Mouse (Mus musculus) thymus, adult 2 months (tissue): ENCODE measurements around the gene Jund. TPM values are rescaled to one million over a fixed set of nuclear protein-coding genes. Genes with fewer than 3 reads are reported as not detected.

Experiments used
- DNase-seq: peaks from one replicate; pipeline ENCODE4 v3.0.0; 2021
- H3K27ac ChIP-seq: fragments of 200-500 bp; 2 replicates; pipeline ENCODE4 v1.5.1; 2012; ENCODE audit warnings: low read length, control low read depth; ENCODE audit not compliant: control insufficient read depth, insufficient read depth
- H3K27me3 ChIP-seq: fragments of 200-500 bp; 2 replicates; pipeline ENCODE4 v1.6.1; 2012; ENCODE audit warnings: mild to moderate bottlenecking, low read length, moderate library complexity, mixed read lengths; ENCODE audit not compliant: control insufficient read depth, insufficient read depth
- H3K36me3 ChIP-seq: fragments of 200-500 bp; 2 replicates; pipeline ENCODE4 v1.6.1; 2012; ENCODE audit warnings: mild to moderate bottlenecking, low read length, moderate library complexity; ENCODE audit not compliant: control insufficient read depth, insufficient read depth
- H3K4me1 ChIP-seq: fragments of 200-500 bp; replicated peaks from 2 replicates; pipeline ENCODE4 v1.6.1; 2012; ENCODE audit warnings: low read length; ENCODE audit not compliant: control insufficient read depth, insufficient read depth
- H3K4me3 ChIP-seq: fragments of 200-500 bp; 2 replicates; pipeline ENCODE4 v1.5.1; 2012; ENCODE audit warnings: mild to moderate bottlenecking, low read length, control low read depth, moderate library complexity; ENCODE audit not compliant: control insufficient read depth, insufficient read depth
- CTCF ChIP-seq: fragments of 200-500 bp; IDR thresholded peaks from 2 replicates; pipeline ENCODE4 v1.5.1; 2012; ENCODE audit warnings: mild to moderate bottlenecking, control low read depth, low read length, moderate library complexity, borderline replicate concordance; ENCODE audit not compliant: control insufficient read depth, poor library complexity, insufficient read depth; ENCODE audit errors: extremely low read depth
- POLR2A ChIP-seq: fragments of 200-500 bp; IDR thresholded peaks from 2 replicates; pipeline ENCODE4 v1.6.1; 2012; ENCODE audit warnings: mild to moderate bottlenecking, low read length, control low read depth, moderate library complexity; ENCODE audit not compliant: control insufficient read depth, poor library complexity, insufficient read depth; ENCODE audit errors: extremely low read depth
- WGBS: fragments of 180-500 bp; shearing (Covaris S2); methylation state at CpG from one replicate; pipeline ENCODE4 v1.1.7; 2018; 5-methylcytosine and 5-hydroxymethylcytosine counted together
- polyA plus RNA-seq: library from polyadenylated mRNA; depleted of rRNA; stranded (reverse); fragments of >200 nt; gene quantifications from 2 replicates; pipeline ENCODE4 v1.2.3, GENCODE M21; 2012

Jund gene
- polyA plus RNA-seq, 1 experiment, result 540 TPM

- Histone ChIP-seq H3K27ac (peak within 1 kb of the TSS; percentile 81), H3K4me3 (peak within 1 kb of the TSS; percentile 58), H3K36me3 (0 out of 2 replicates have a peak, but pooled peaks cover 3% of the 10 kb centered on the region), H3K4me1 (peaks cover 30% of the 10 kb centered on the region), H3K27me3 (no peaks in the 10 kb centered on the region)
- WGBS, result under 1% methylated on average over 60 of the region's 60 CpGs
- DNase-seq, result peak; percentile 98
- TF ChIP-seq POLR2A, result peak; percentile 94
- TF ChIP-seq CTCF, result peak; percentile 86; the same call in 1 of the 2 replicates
Observed at GRCm38 (mm10) chr8:70673079-70673856, 25.5 kb upstream of the Jund start, which contains the start of gene Lsm4. Gene Lsm4 (plus strand): TSS chr8:70673248.

- Histone ChIP-seq H3K27me3 (no peaks in the 10 kb centered on the region), H3K4me3 (peak overlapping the region; percentile 21; the same call in 1 of the 2 replicates), H3K27ac (peak overlapping the region; percentile 81), H3K36me3 (0 out of 2 replicates have a peak, but pooled peaks cover 3% of the 10 kb centered on the region), H3K4me1 (peaks cover 30% of the 10 kb centered on the region)
- 85% methylated on average over 3 of the region's 3 CpGs for WGBS
- no peak for DNase-seq
- TF ChIP-seq POLR2A (no peak), CTCF (no peak)
Observed at GRCm38 (mm10) chr8:70674109-70674508, 24.6 kb upstream of the Jund start.

GRCm38 (mm10) chr8:70674716-70675115 lies 24.0 kb upstream of the Jund start:
- WGBS, result 50% methylated on average over 4 of the region's 4 CpGs
- Histone ChIP-seq H3K4me3 (no peak overlapping the region), H3K27ac (peak overlapping the region; percentile 81), H3K36me3 (0 out of 2 replicates have a peak, but pooled peaks cover 3% of the 10 kb centered on the region), H3K27me3 (no peaks in the 10 kb centered on the region), H3K4me1 (peaks cover 30% of the 10 kb centered on the region)
- 0 out of 2 replicates have a peak, but pooled peaks have one; percentile 12 for TF ChIP-seq CTCF
- TF ChIP-seq POLR2A, result no peak
- DNase-seq, result no peak

GRCm38 (mm10) chr8:70675336-70675735 lies 23.4 kb upstream of the Jund start:
- DNase-seq, result peak; percentile 74
- WGBS, result 11% methylated on average over 1 of the region's 1 CpGs
- Histone ChIP-seq H3K27ac (peak overlapping the region; percentile 81), H3K4me1 (peaks cover 35% of the 10 kb centered on the region), H3K36me3 (0 out of 2 replicates have a peak, but pooled peaks cover 3% of the 10 kb centered on the region), H3K27me3 (no peaks in the 10 kb centered on the region), H3K4me3 (no peak overlapping the region)
- TF ChIP-seq CTCF, result no peak
- no peak for TF ChIP-seq POLR2A

- Histone ChIP-seq H3K4me1 (peaks cover 33% of the 10 kb centered on the region), H3K4me3 (no peak overlapping the region), H3K27ac (no peak overlapping the region), H3K36me3 (0 out of 2 replicates have a peak, but pooled peaks cover 3% of the 10 kb centered on the region), H3K27me3 (no peaks in the 10 kb centered on the region)
- TF ChIP-seq POLR2A, result no peak
- no peak for TF ChIP-seq CTCF
- DNase-seq, result no peak
- whole genome bisulfite sequencing, result 96% methylated on average over 15 of the region's 15 CpGs
Observed at GRCm38 (mm10) chr8:70677451-70678080, 21.2 kb upstream of the Jund start.

- Histone ChIP-seq H3K27ac (no peak overlapping the region), H3K4me3 (no peak overlapping the region)
Observed at GRCm38 (mm10) chr8:70678679-70679078, 20.1 kb upstream of the Jund start.

More at GRCm38 (mm10) chr8:70678679-70679078, 20.1 kb upstream of the Jund start:
- DNase-seq, result no peak
- Histone ChIP-seq H3K36me3 (0 out of 2 replicates have a peak, but pooled peaks cover 3% of the 10 kb centered on the region), H3K27me3 (no peaks in the 10 kb centered on the region), H3K4me1 (peaks cover 30% of the 10 kb centered on the region)
- TF ChIP-seq CTCF (no peak), POLR2A (no peak)
